In genomic region chr11:22871628-22872306, GRCm38 (mm10) we compare ENCODE assay signal across 9 mouse cellular contexts. TPM values are rescaled to one million over a fixed set of nuclear protein-coding genes. Genes with fewer than 3 reads are reported as not detected.
DNase-seq lines count a peak whose midpoint lies in the region; ATAC-seq and TF ChIP-seq lines count a peak whose summit lies in the region.
"Had no signal": no experiment of that assay in that cellular context is flagged by ENCODE, and none has a peak within 500 bp of the region (broad histone marks: within the 10 kb centered on the region; RNA-seq: fewer than 3 reads in every experiment).

No protein-coding gene starts in this region.

- H3K4me3 ChIP-seq in erythroblast, embryonic 14.5 days (replicated peaks) = peak overlapping the region; percentile 47
- H3K4me3 ChIP-seq in G1E (ENCODE audit: low read depth, low read length) = peak overlapping the region; percentile 50; the same call in 1 of the 2 replicates
- peak overlapping the region; percentile 22 for H3K4me3 ChIP-seq in macrophage (ENCODE audit: inconsistent target)

- 3% methylated on average over 7 of the region's 7 CpGs for WGBS in macrophage (ENCODE audit: missing documents)

- H3K27me3 ChIP-seq in erythroblast, embryonic 14.5 days (ENCODE audit: control insufficient read depth) = no peaks in the 10 kb centered on the region
- peaks cover 11% of the 10 kb centered on the region; the same call in 1 of the 2 replicates for H3K27me3 ChIP-seq in G1E (ENCODE audit: insufficient read depth, low read length)

- H3K36me3 ChIP-seq in erythroblast, embryonic 14.5 days (ENCODE audit: control insufficient read depth) = no peaks in the 10 kb centered on the region
- no peaks in the 10 kb centered on the region for H3K36me3 ChIP-seq in G1E (replicated peaks)
- H3K36me3 ChIP-seq in macrophage (ENCODE audit: inconsistent target) = no peaks in the 10 kb centered on the region

- H3K27ac ChIP-seq in macrophage = peak overlapping the region; percentile 87

- H3K79me2 ChIP-seq in macrophage (ENCODE audit: inconsistent target) = no peaks in the 10 kb centered on the region

- H3K9me3 ChIP-seq in erythroblast, embryonic 14.5 days (ENCODE audit: control insufficient read depth, low read length) = no peaks in the 10 kb centered on the region
- H3K9me3 ChIP-seq in G1E (replicated peaks) = no peaks in the 10 kb centered on the region

- ATAC-seq in erythroblast, adult 5-6 weeks (replicated peaks; ENCODE audit: low FRiP score, poor library complexity, severe bottlenecking) = no peak
- ATAC-seq in G1E (ENCODE audit: extremely low read depth, insufficient number of reproducible peaks, low FRiP score, poor library complexity, severe bottlenecking) = peak; percentile 67

- peaks cover 16% of the 10 kb centered on the region for H3K4me1 ChIP-seq in erythroblast, embryonic 14.5 days (ENCODE audit: control insufficient read depth)
- peaks cover 30% of the 10 kb centered on the region for H3K4me1 ChIP-seq in G1E (ENCODE audit: insufficient read depth, low read depth, low read length)

- peak; percentile 53 for DNase-seq in G1E (ENCODE audit: low spot score)
- DNase-seq in induced T-regulatory cell, adult 2 months (ENCODE audit: low read depth) = peak; percentile 72
- DNase-seq in gastrocnemius, postnatal 36 days = no peak
- DNase-seq in neural tube, embryonic 10.5 days (ENCODE audit: extremely low spot score, low spot score) = no peak
- no peak for DNase-seq in frontal cortex, postnatal 10 days (ENCODE audit: low spot score in 2 of 2)
- DNase-seq: cerebellum, adult 9-11 months had no signal

- intact Hi-C loops in gastrocnemius, postnatal 36 days (cut with DNase I) = no loop called here

- no peak for TF ChIP-seq CTCF in G1E (IDR thresholded peaks at IDR 0.05; ENCODE audit: low read depth, low read length)

RNA-seq across cellular contexts. Expression of gene B3gnt2, which starts 11.0 kb away (rescaled TPM):
- polyA plus RNA-seq in erythroblast, embryonic 14.5 days (2012) = 0.07 TPM in 1 of 2 replicates, not detected in the other
- 3.1 TPM in 1 of 2 replicates, not detected in the other for total RNA-seq in erythroblast, adult 5-6 weeks (2015; ENCODE audit: low replicate concordance)
- total RNA-seq in erythroblast, adult 5-6 weeks (2017; ENCODE audit: low replicate concordance) = 0.09 and 3.9 TPM in 2 replicates
- total RNA-seq in G1E (2014; fragmentation: Nextera tagmentation) (57.9 and 65.7 TPM in 2 replicates), G1E (2017) (26.3 and 43.4 TPM in 2 replicates)
- polyA plus RNA-seq in G1E (2012) (8.8 and 11.5 TPM in 2 replicates), macrophage (2018) (41.8 to 69.9 TPM (median 65.2 TPM) in 3 replicates)
- 100 to 1,000 TPM in 9 of 26 experiments, 10 to 100 TPM in 17; 43.8 to 185 (median 90.5) TPM for total RNA-seq in macrophage (2018; cell fraction: chromatin; rRNA removed)
- 100 to 1,000 TPM in 22 of 26 experiments, 10 to 100 TPM in 4; 85.2 to 192 (median 117) TPM for total RNA-seq in macrophage (2018; cell fraction: cytosol; rRNA removed)
- total RNA-seq in macrophage (2018; cell fraction: nucleus; rRNA removed) = 100 to 1,000 TPM in 25 of 26 experiments, 10 to 100 TPM in 1; 81.7 to 283 (median 169) TPM
- total RNA-seq in gastrocnemius, postnatal 36 days (2021) = 1 to 10 TPM; 1.2 to 5.8 TPM

Comparison
In these comparisons a context has a peak if more than half of its experiments do, and no peak if none do; other contexts are left out.
1. DNase-seq: peak in G1E (single experiment) and induced T-regulatory cell, adult 2 months (single experiment); none in gastrocnemius, postnatal 36 days (0 of 2), neural tube, embryonic 10.5 days (single experiment) and frontal cortex, postnatal 10 days (0 of 2).
2. RNA of gene B3gnt2, which starts 11.0 kb away (total RNA-seq): 26.3 to 65.7 TPM in G1E; 1.2 to 5.8 TPM in gastrocnemius, postnatal 36 days and 0.09 to 3.9 TPM in erythroblast, adult 5-6 weeks; every median in the first group is over 4 times any median in the second.
3. Peak in every context shown above with its lines, with median percentiles within 50 percentile points of each other: H3K4me3 ChIP-seq.